Mouse (Mus musculus) left cerebral cortex, adult 8-10 months (tissue): ENCODE results near the gene Atg101. TPM values are rescaled to one million over a fixed set of nuclear protein-coding genes. Genes with fewer than 3 reads are reported as not detected.

Source experiments
- DNase-seq, 2 experiments: peaks; one replicate each; pipeline ENCODE4 v3.0.0; 2022; ENCODE audit warnings: low spot score in 2 of 2
- total RNA-seq, 4 experiments: library from RNA; stranded (reverse); gene quantifications; 2 replicates each; pipeline ENCODE4 v1.2.4; 2022

Gene Atg101
- total RNA-seq, 4 experiments from 2014 or later: 35.9 to 39.3 (median 37.6) TPM

GRCm38 (mm10) chr15:101253886-101254795, 29.9 kb upstream of the Atg101 start, which contains the start of gene Nr4a1:
Gene Nr4a1 (plus strand): TSS chr15:101254269.
- DNase-seq: peak in 1 of 2 experiments; percentile 82

GRCm38 (mm10) chr15:101255842-101256462, 28.1 kb upstream of the Atg101 start:
- no peak for DNase-seq

- DNase-seq: peak in 1 of 2 experiments; percentile 16
Measured at GRCm38 (mm10) chr15:101256463-101257206, 27.4 kb upstream of the Atg101 start.

GRCm38 (mm10) chr15:101258420-101258819, 25.7 kb upstream of the Atg101 start:
- DNase-seq: peak in 1 of 2 experiments; percentile 40

GRCm38 (mm10) chr15:101259922-101260321, 24.1 kb upstream of the Atg101 start:
- DNase-seq: no peak

- DNase-seq: no peak
Measured at GRCm38 (mm10) chr15:101260387-101260786, 23.7 kb upstream of the Atg101 start.

GRCm38 (mm10) chr15:101260874-101261622, 23.0 kb upstream of the Atg101 start:
- DNase-seq: no peak

GRCm38 (mm10) chr15:101262502-101262901, 21.6 kb upstream of the Atg101 start:
- no peak for DNase-seq

- peak; percentile 85 to 94 for DNase-seq
Measured at GRCm38 (mm10) chr15:101266132-101266963, 17.7 kb upstream of the Atg101 start.

GRCm38 (mm10) chr15:101267053-101268032, 16.7 kb upstream of the Atg101 start:
- DNase-seq: no peak

- DNase-seq: no peak
Measured at GRCm38 (mm10) chr15:101270101-101270820, 13.8 kb upstream of the Atg101 start.

GRCm38 (mm10) chr15:101271107-101271506, 13.0 kb upstream of the Atg101 start:
- no peak for DNase-seq

GRCm38 (mm10) chr15:101271513-101271912, 12.6 kb upstream of the Atg101 start:
- DNase-seq: no peak

GRCm38 (mm10) chr15:101274380-101274779, 9.7 kb upstream of the Atg101 start:
- no peak for DNase-seq

- peak in 1 of 2 experiments; percentile 65 for DNase-seq
Measured at GRCm38 (mm10) chr15:101277351-101277899, 6.6 kb upstream of the Atg101 start.

GRCm38 (mm10) chr15:101278589-101278988, 5.5 kb upstream of the Atg101 start:
- DNase-seq: no peak

- no peak for DNase-seq
Measured at GRCm38 (mm10) chr15:101279430-101279999, 4.6 kb upstream of the Atg101 start.
